Mouse (Mus musculus): ENCODE results near the gene Wdr73.

DNA sequence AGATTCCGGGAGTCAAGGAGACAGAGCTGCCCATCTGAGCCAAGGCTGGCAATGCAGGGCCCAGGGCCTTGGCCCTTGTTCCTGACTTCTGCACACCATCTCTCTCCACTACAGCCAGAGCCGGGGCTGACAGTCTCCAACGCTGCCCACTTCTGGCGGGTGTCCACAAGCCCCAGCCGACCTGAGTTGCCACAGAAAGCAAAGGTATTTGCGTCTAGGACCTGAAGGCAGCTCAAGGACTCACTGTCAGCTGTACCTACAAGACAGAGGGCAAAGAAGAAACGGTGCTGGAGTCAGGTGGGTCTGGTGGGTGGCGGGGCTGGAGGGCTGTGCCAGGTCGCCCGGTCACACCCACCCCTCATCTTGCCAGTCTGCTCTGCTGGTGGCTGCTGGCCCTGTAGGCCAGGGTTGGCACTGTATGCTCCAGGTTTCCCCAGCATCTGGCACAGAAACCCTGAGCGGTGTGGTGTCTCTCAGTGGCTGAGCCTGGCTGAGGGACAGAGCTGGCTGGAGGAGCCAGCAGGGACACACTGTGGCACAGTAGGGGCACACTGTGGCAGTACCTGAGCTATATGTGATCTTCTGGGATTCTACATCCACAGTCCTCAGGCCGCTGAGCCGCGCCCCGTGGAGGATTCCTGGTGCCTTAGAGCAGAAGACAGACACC, 7.8 kb downstream of the Wdr73 start:
- TF ChIP-seq CTCF (IDR thresholded peaks at IDR 0.05; ENCODE audit: extremely low read depth, insufficient read depth, insufficient read length, insufficient replicate concordance), result no peak
- TF ChIP-seq POLR2A (IDR thresholded peaks at IDR 0.05; ENCODE audit: low read depth, low read length), result no peak
